Mouse (Mus musculus): ENCODE data around the gene Arl4d.

- no peak for TF ChIP-seq CTCF (IDR thresholded peaks at IDR 0.05; ENCODE audit: low read depth, low read length)
- TF ChIP-seq POLR2A (IDR thresholded peaks at IDR 0.05; ENCODE audit: extremely low read depth, insufficient read depth, low read length): no peak
Observed at GRCm38 (mm10) chr11:101642931-101643330, 22.4 kb upstream of the Arl4d start.

Measured in liver, adult 2 months (tissue).